Mouse (Mus musculus) hindbrain, postnatal 0 days (tissue): ENCODE measurements around the gene Jmjd1c. TPM values are rescaled to one million over a fixed set of nuclear protein-coding genes. Genes with fewer than 3 reads are reported as not detected.
A peak's percentile ranks its signal among the peaks of the same experiment; 100 is the strongest.

Source experiments
- ATAC-seq: fragments of 200-750 bp; cut with Nextera tagmentation; 2 replicates; pipeline ENCODE4 v1.8.0; 2017; ENCODE audit warnings: mild to moderate bottlenecking, moderate TSS enrichment, moderate library complexity
- DNase-seq: peaks from one replicate; pipeline ENCODE4 v3.0.0-alpha.2; 2015; ENCODE audit warnings: low spot score
- H3K27ac ChIP-seq: fragments of 300-500 bp; sonication (generic); 2 replicates; pipeline ENCODE4 v1.5.1; 2014; ENCODE audit warnings: mild to moderate bottlenecking
- H3K27me3 ChIP-seq: fragments of 300-500 bp; sonication (generic); 2 replicates; pipeline ENCODE4 v1.6.1; 2014; ENCODE audit warnings: low read length, mixed read lengths; ENCODE audit not compliant: insufficient read depth
- H3K36me3 ChIP-seq: fragments of 300-500 bp; sonication (generic); 2 replicates; pipeline ENCODE4 v1.6.1; 2014; ENCODE audit warnings: low read length, mixed read lengths; ENCODE audit not compliant: insufficient read depth
- H3K4me1 ChIP-seq: fragments of 300-500 bp; sonication (generic); 2 replicates; pipeline ENCODE4 v1.6.1; 2014; ENCODE audit warnings: antibody characterized with exemption, low read length, mixed read lengths; ENCODE audit not compliant: insufficient read depth
- H3K4me2 ChIP-seq: fragments of 300-500 bp; sonication (generic); 2 replicates; pipeline ENCODE4 v1.6.1; 2014; ENCODE audit warnings: low read depth, mild to moderate bottlenecking, low read length, moderate library complexity, mixed read lengths
- H3K4me3 ChIP-seq: fragments of 300-500 bp; sonication (generic); 2 replicates; pipeline ENCODE4 v1.5.1; 2014; ENCODE audit warnings: low read length
- H3K9ac ChIP-seq: fragments of 300-500 bp; sonication (generic); replicated peaks from 2 replicates; pipeline ENCODE4 v1.6.1; 2014; ENCODE audit warnings: mild to moderate bottlenecking, low read length, moderate library complexity, mixed read lengths
- H3K9me3 ChIP-seq: fragments of 300-500 bp; sonication (generic); 2 replicates; pipeline ENCODE4 v1.6.1; 2016; ENCODE audit warnings: low read length, mixed read lengths
- CTCF ChIP-seq: IDR thresholded peaks from 2 replicates; pipeline ENCODE4 v1.5.1; 2016; ENCODE audit warnings: antibody characterized with exemption, control low read depth, low read depth
- WGBS: fragments of 180-500 bp; shearing (Covaris S2); extraction: QIAGEN DNeasy Blood & Tissue Kit; methylation state at CpG from one replicate; pipeline ENCODE4 v1.1.7; 2014; 5-methylcytosine and 5-hydroxymethylcytosine counted together
- polyA plus RNA-seq: library from polyadenylated mRNA; unstranded; fragments of >200 nt; fragmentation: Nextera tagmentation; extraction: Ambion mirVana; gene quantifications from 2 replicates; pipeline ENCODE4 v1.2.1, GENCODE M21; 2015
- total RNA-seq: library from RNA; depleted of rRNA; stranded (reverse); fragments of >200 nt; gene quantifications from 2 replicates; pipeline ENCODE4 v1.2.3, GENCODE M21; 2014

The Jmjd1c gene
- total and polyA plus RNA-seq, 2 experiments from 2014 or later = 45.4 to 54.1 TPM

DNA sequence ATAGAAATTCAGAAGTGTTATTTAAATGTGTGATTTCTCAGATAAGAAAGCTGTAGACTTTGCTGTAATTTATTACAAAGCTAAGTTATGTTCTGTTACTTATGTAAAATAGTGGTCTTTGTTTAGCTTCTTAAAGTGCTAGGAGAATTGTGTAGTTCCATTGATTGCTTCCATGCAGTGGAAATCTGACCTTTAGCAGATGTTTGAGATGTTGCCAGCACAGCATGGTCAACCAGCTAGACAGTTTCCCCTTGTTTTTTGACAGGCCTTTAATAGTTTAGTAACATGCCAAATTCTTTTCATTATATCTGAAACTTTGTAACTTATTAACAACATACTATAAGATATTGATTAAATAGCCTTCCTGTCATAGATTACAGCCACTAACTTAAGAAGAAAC, 47.7 kb downstream of the Jmjd1c start:
- H3K27ac ChIP-seq = no peak overlapping the region
- DNase-seq = peak; percentile 48

GRCm38 (mm10) chr10:67144269-67144668, 48.3 kb downstream of the Jmjd1c start:
- no peak for DNase-seq
- Histone ChIP-seq H3K9ac (no peak overlapping the region), H3K27me3 (no peaks in the 10 kb centered on the region), H3K9me3 (no peaks in the 10 kb centered on the region), H3K4me2 (no peak overlapping the region), H3K4me1 (0 out of 2 replicates have a peak, but pooled peaks cover 3% of the 10 kb centered on the region), H3K27ac (no peak overlapping the region), H3K4me3 (no peak overlapping the region), H3K36me3 (no peaks in the 10 kb centered on the region)
- TF ChIP-seq CTCF = no peak
- WGBS = 56% methylated on average over 2 of the region's 2 CpGs
- ATAC-seq = no peak

More for the DNA sequence above, 47.7 kb downstream of the Jmjd1c start:
- Histone ChIP-seq H3K9me3 (no peaks in the 10 kb centered on the region), H3K36me3 (no peaks in the 10 kb centered on the region), H3K4me2 (no peak overlapping the region), H3K4me1 (0 out of 2 replicates have a peak, but pooled peaks cover 3% of the 10 kb centered on the region), H3K27me3 (no peaks in the 10 kb centered on the region), H3K4me3 (no peak overlapping the region), H3K9ac (no peak overlapping the region)
- TF ChIP-seq CTCF = no peak
- no peak for ATAC-seq

DNA sequence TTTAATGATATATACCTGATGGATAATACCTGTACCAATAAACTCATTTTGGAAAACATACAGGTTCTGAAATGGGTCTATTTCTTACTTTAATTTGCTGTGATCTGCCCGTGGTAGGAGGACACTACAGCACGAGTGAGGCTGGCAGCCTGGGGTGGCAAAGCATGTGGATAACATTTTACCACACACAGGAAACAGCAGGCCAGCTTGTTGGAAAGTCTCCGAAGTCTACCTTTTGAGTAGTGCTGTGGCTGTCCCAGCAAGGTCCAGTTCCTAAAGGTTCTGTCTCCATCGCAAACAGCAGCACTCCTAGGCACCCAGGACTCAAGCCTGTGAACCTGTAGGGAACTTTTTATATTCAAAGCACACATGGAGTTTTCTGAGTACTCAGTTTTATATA, 49.7 kb downstream of the Jmjd1c start:
- 83% methylated on average over 4 of the region's 4 CpGs for WGBS
- ATAC-seq = no peak
- H3K36me3 ChIP-seq = no peaks in the 10 kb centered on the region

GRCm38 (mm10) chr10:67151766-67152165, 55.8 kb downstream of the Jmjd1c start:
- no peak for TF ChIP-seq CTCF
- no peaks in the 10 kb centered on the region for H3K9me3 ChIP-seq
- H3K4me1 ChIP-seq = no peaks in the 10 kb centered on the region
- ATAC-seq (no peak), DNase-seq (no peak)
- no peak overlapping the region for H3K9ac ChIP-seq
- H3K4me2 ChIP-seq = no peak overlapping the region
- no peak overlapping the region for H3K4me3 ChIP-seq
- H3K27me3 ChIP-seq = no peaks in the 10 kb centered on the region
- no peak overlapping the region for H3K27ac ChIP-seq
- H3K36me3 ChIP-seq = no peaks in the 10 kb centered on the region
- 88% methylated on average over 3 of the region's 3 CpGs for WGBS

More for the DNA sequence above, 49.7 kb downstream of the Jmjd1c start:
- H3K4me3 ChIP-seq = no peak overlapping the region
- H3K9ac ChIP-seq = no peak overlapping the region
- H3K4me1 ChIP-seq = no peaks in the 10 kb centered on the region
- no peak for DNase-seq
- no peaks in the 10 kb centered on the region for H3K9me3 ChIP-seq
- no peaks in the 10 kb centered on the region for H3K27me3 ChIP-seq
- no peak for TF ChIP-seq CTCF
- H3K4me2 ChIP-seq = no peak overlapping the region
- no peak overlapping the region for H3K27ac ChIP-seq

DNA sequence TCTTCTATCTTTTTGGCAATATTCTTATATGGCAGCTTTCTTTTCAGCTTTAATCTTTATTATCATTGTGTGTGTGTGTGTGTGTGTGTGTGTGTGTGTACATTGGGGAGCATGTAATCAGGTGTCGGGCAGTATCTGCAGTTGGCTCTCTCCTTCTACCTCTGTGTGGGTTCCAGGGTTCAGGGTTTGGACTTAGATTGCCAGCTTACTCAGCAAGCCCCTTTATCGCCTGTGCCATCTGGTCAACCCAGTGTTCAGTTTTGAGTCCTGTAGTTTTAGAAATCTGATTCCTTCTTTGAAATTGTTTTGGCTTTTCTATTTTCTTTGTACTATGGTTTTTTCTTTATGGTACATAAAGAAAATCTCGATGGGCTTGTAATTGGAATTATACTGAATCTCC, 58.7 kb downstream of the Jmjd1c start:
- Histone ChIP-seq H3K27me3 (no peaks in the 10 kb centered on the region), H3K4me3 (no peak overlapping the region), H3K36me3 (no peaks in the 10 kb centered on the region), H3K9me3 (no peaks in the 10 kb centered on the region), H3K9ac (no peak overlapping the region), H3K4me2 (no peak overlapping the region), H3K27ac (no peak overlapping the region), H3K4me1 (no peaks in the 10 kb centered on the region)
- WGBS = 89% methylated on average over 3 of the region's 3 CpGs
- DNase-seq (no peak), ATAC-seq (no peak)
- no peak for TF ChIP-seq CTCF

- Histone ChIP-seq H3K4me1 (no peaks in the 10 kb centered on the region), H3K36me3 (no peaks in the 10 kb centered on the region), H3K9me3 (no peaks in the 10 kb centered on the region), H3K4me2 (no peak overlapping the region), H3K27me3 (no peaks in the 10 kb centered on the region), H3K9ac (no peak overlapping the region), H3K4me3 (no peak overlapping the region), H3K27ac (no peak overlapping the region)
- no peak for DNase-seq
- ATAC-seq = no peak
- WGBS = 100% methylated on average over 1 of the region's 1 CpGs
- no peak for TF ChIP-seq CTCF
Measured at GRCm38 (mm10) chr10:67174049-67174448, 78.1 kb downstream of the Jmjd1c start.

DNA sequence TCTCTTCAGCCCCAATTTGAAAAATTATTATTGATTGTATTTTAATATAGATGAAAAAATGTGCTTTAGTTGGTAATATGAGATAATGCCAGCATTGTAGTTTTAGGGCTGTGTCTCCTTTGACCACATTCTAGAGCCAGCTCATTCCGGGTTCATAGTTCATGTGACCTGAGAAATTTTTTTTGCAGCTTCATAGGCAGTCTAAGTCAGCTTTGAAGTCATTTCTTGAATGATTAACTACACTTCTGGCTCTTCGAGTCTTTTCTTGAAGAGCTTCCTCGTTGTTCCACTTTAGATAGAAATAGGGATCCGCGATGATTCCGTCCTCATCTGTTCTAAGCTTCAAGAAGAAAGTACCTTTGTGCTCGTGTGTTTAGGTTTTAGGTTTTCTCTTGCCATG, 80.1 kb downstream of the Jmjd1c start:
- H3K4me2 ChIP-seq = no peak overlapping the region
- H3K4me3 ChIP-seq = no peak overlapping the region
- DNase-seq (no peak), ATAC-seq (no peak)
- no peaks in the 10 kb centered on the region for H3K9me3 ChIP-seq
- H3K36me3 ChIP-seq = no peaks in the 10 kb centered on the region
- H3K27ac ChIP-seq = no peak overlapping the region
- H3K9ac ChIP-seq = no peak overlapping the region
- no peak for TF ChIP-seq CTCF
- 85% methylated on average over 7 of the region's 7 CpGs for WGBS
- no peaks in the 10 kb centered on the region for H3K4me1 ChIP-seq
- no peaks in the 10 kb centered on the region for H3K27me3 ChIP-seq

- no peak overlapping the region for H3K27ac ChIP-seq
- H3K4me2 ChIP-seq = no peak overlapping the region
- DNase-seq (no peak), ATAC-seq (no peak)
- no peaks in the 10 kb centered on the region for H3K27me3 ChIP-seq
- H3K9me3 ChIP-seq = no peaks in the 10 kb centered on the region
- no peak overlapping the region for H3K4me3 ChIP-seq
- H3K4me1 ChIP-seq = no peaks in the 10 kb centered on the region
- H3K36me3 ChIP-seq = no peaks in the 10 kb centered on the region
- no peak for TF ChIP-seq CTCF
- H3K9ac ChIP-seq = no peak overlapping the region
- 76% methylated on average over 3 of the region's 3 CpGs for WGBS
Measured at GRCm38 (mm10) chr10:67176932-67177331, 81.0 kb downstream of the Jmjd1c start.
